Mouse (Mus musculus): ENCODE measurements around the gene Prl7c1. TPM values are rescaled to one million over a fixed set of nuclear protein-coding genes. Genes with fewer than 3 reads are reported as not detected.
"Not testable (repeated sequence)": the region's sequence is repeated elsewhere in the genome, so short reads cannot be mapped to it uniquely, and the experiment has no call there.

Prl7c1 gene
- polyA plus RNA-seq (2015; fragmentation: Nextera tagmentation; extraction: Ambion mirVana) = not detected in 2 replicates

- 88% methylated on average over 2 of the region's 3 CpGs for WGBS
- not testable (repeated sequence) for H3K9ac ChIP-seq (ENCODE audit: low read depth, low read length); ATAC-seq; H3K36me3 ChIP-seq (ENCODE audit: control insufficient read depth, insufficient read depth, low read length); H3K4me3 ChIP-seq (ENCODE audit: low read length); H3K9me3 ChIP-seq (ENCODE audit: control insufficient read depth, low read length); H3K4me1 ChIP-seq (ENCODE audit: control insufficient read depth, insufficient read depth, low read length); H3K27me3 ChIP-seq (replicated peaks; ENCODE audit: control insufficient read depth, insufficient read depth, low read length); H3K27ac ChIP-seq (ENCODE audit: low read length); H3K4me2 ChIP-seq (ENCODE audit: low read depth, low read length)
Observed at GRCm38 (mm10) chr13:27780704-27781103, at the start of gene Prl7c1. Gene Prl7c1, minus strand, starts transcription at chr13:27780804.

- Histone ChIP-seq H3K4me3 (ENCODE audit: low read length) (no peak overlapping the region), H3K4me1 (ENCODE audit: control insufficient read depth, insufficient read depth, low read length) (no peaks in the 10 kb centered on the region), H3K9ac (ENCODE audit: low read depth, low read length) (no peak overlapping the region), H3K4me2 (ENCODE audit: low read depth, low read length) (no peak overlapping the region), H3K27ac (ENCODE audit: low read length) (no peak overlapping the region), H3K36me3 (ENCODE audit: control insufficient read depth, insufficient read depth, low read length) (no peaks in the 10 kb centered on the region), H3K9me3 (ENCODE audit: control insufficient read depth, low read length) (no peaks in the 10 kb centered on the region), H3K27me3 (replicated peaks; ENCODE audit: control insufficient read depth, insufficient read depth, low read length) (no peaks in the 10 kb centered on the region)
- ATAC-seq = no peak
- WGBS = 73% methylated on average over 1 of the region's 1 CpGs
Observed at GRCm38 (mm10) chr13:27802765-27803164, 22.2 kb upstream of the Prl7c1 start.

GRCm38 (mm10) chr13:27801354-27801753 lies 20.8 kb upstream of the Prl7c1 start, which contains the start of gene Prl2a1:
Gene Prl2a1, plus strand, starts transcription at chr13:27801654.
- no peaks in the 10 kb centered on the region for H3K27me3 ChIP-seq (replicated peaks; ENCODE audit: control insufficient read depth, insufficient read depth, low read length)
- no peaks in the 10 kb centered on the region for H3K36me3 ChIP-seq (ENCODE audit: control insufficient read depth, insufficient read depth, low read length)
- H3K27ac ChIP-seq (ENCODE audit: low read length) = no peak within 1 kb of the TSS
- no peaks in the 10 kb centered on the region for H3K9me3 ChIP-seq (ENCODE audit: control insufficient read depth, low read length)
- WGBS = 78% methylated on average over 1 of the region's 1 CpGs
- H3K4me2 ChIP-seq (ENCODE audit: low read depth, low read length) = no peak within 1 kb of the TSS
- no peak within 1 kb of the TSS for H3K9ac ChIP-seq (ENCODE audit: low read depth, low read length)
- no peaks in the 10 kb centered on the region for H3K4me1 ChIP-seq (ENCODE audit: control insufficient read depth, insufficient read depth, low read length)
- H3K4me3 ChIP-seq (ENCODE audit: low read length) = no peak within 1 kb of the TSS
- ATAC-seq = no peak

- H3K4me2 ChIP-seq (ENCODE audit: low read depth, low read length) = no peak overlapping the region
- H3K36me3 ChIP-seq (ENCODE audit: control insufficient read depth, insufficient read depth, low read length) = no peaks in the 10 kb centered on the region
- WGBS = 83% methylated on average over 4 of the region's 4 CpGs
- no peak overlapping the region for H3K4me3 ChIP-seq (ENCODE audit: low read length)
- no peaks in the 10 kb centered on the region for H3K4me1 ChIP-seq (ENCODE audit: control insufficient read depth, insufficient read depth, low read length)
- H3K9me3 ChIP-seq (ENCODE audit: control insufficient read depth, low read length) = no peaks in the 10 kb centered on the region
- no peak overlapping the region for H3K27ac ChIP-seq (ENCODE audit: low read length)
- no peak overlapping the region for H3K9ac ChIP-seq (ENCODE audit: low read depth, low read length)
- ATAC-seq = no peak
- H3K27me3 ChIP-seq (replicated peaks; ENCODE audit: control insufficient read depth, insufficient read depth, low read length) = no peaks in the 10 kb centered on the region
Observed at GRCm38 (mm10) chr13:27799303-27799702, 18.7 kb upstream of the Prl7c1 start.

GRCm38 (mm10) chr13:27734512-27735186 lies 46.0 kb downstream of the Prl7c1 start:
- H3K9me3 ChIP-seq (ENCODE audit: control insufficient read depth, low read length) = no peaks in the 10 kb centered on the region
- no peak overlapping the region for H3K27ac ChIP-seq (ENCODE audit: low read length)
- ATAC-seq = no peak
- no peaks in the 10 kb centered on the region for H3K27me3 ChIP-seq (replicated peaks; ENCODE audit: control insufficient read depth, insufficient read depth, low read length)
- WGBS = 87% methylated on average over 10 of the region's 10 CpGs
- H3K4me3 ChIP-seq (ENCODE audit: low read length) = no peak overlapping the region
- H3K4me1 ChIP-seq (ENCODE audit: control insufficient read depth, insufficient read depth, low read length) = no peaks in the 10 kb centered on the region
- no peaks in the 10 kb centered on the region for H3K36me3 ChIP-seq (ENCODE audit: control insufficient read depth, insufficient read depth, low read length)
- no peak overlapping the region for H3K4me2 ChIP-seq (ENCODE audit: low read depth, low read length)
- no peak overlapping the region for H3K9ac ChIP-seq (ENCODE audit: low read depth, low read length)

GRCm38 (mm10) chr13:27730286-27730959 lies 50.2 kb downstream of the Prl7c1 start:
- not testable (repeated sequence) for H3K9me3 ChIP-seq (ENCODE audit: control insufficient read depth, low read length); H3K4me2 ChIP-seq (ENCODE audit: low read depth, low read length); H3K27ac ChIP-seq (ENCODE audit: low read length); H3K9ac ChIP-seq (ENCODE audit: low read depth, low read length); H3K4me1 ChIP-seq (ENCODE audit: control insufficient read depth, insufficient read depth, low read length); H3K27me3 ChIP-seq (replicated peaks; ENCODE audit: control insufficient read depth, insufficient read depth, low read length); H3K36me3 ChIP-seq (ENCODE audit: control insufficient read depth, insufficient read depth, low read length); ATAC-seq; H3K4me3 ChIP-seq (ENCODE audit: low read length)
- 80% methylated on average over 5 of the region's 5 CpGs for WGBS

GRCm38 (mm10) chr13:27725057-27725456 lies 55.5 kb downstream of the Prl7c1 start:
- not testable (repeated sequence) for ATAC-seq

More at GRCm38 (mm10) chr13:27725057-27725456, 55.5 kb downstream of the Prl7c1 start:
- H3K4me2 ChIP-seq (ENCODE audit: low read depth, low read length); H3K4me1 ChIP-seq (ENCODE audit: control insufficient read depth, insufficient read depth, low read length); H3K27ac ChIP-seq (ENCODE audit: low read length); H3K9ac ChIP-seq (ENCODE audit: low read depth, low read length); H3K27me3 ChIP-seq (replicated peaks; ENCODE audit: control insufficient read depth, insufficient read depth, low read length); H3K36me3 ChIP-seq (ENCODE audit: control insufficient read depth, insufficient read depth, low read length); H3K4me3 ChIP-seq (ENCODE audit: low read length); H3K9me3 ChIP-seq (ENCODE audit: control insufficient read depth, low read length): not testable (repeated sequence)
- WGBS = 83% methylated on average over 3 of the region's 3 CpGs

Other genes with a start within 250 kb of the Prl7c1 start
- not detected in 2 replicates for gene Prl8a9, start 216.2 kb downstream of the Prl7c1 start, polyA plus RNA-seq (2015; fragmentation: Nextera tagmentation; extraction: Ambion mirVana)
- not detected in 2 replicates for gene Prl8a1, start 198.6 kb downstream of the Prl7c1 start, polyA plus RNA-seq (2015; fragmentation: Nextera tagmentation; extraction: Ambion mirVana)
- gene Prl7b1, start 170.2 kb downstream of the Prl7c1 start, polyA plus RNA-seq (2015; fragmentation: Nextera tagmentation; extraction: Ambion mirVana) = not detected in 2 replicates
- gene Prl7a1, start 138.3 kb downstream of the Prl7c1 start, polyA plus RNA-seq (2015; fragmentation: Nextera tagmentation; extraction: Ambion mirVana) = not detected in 2 replicates
- gene Prl7a2, start 112.8 kb downstream of the Prl7c1 start, polyA plus RNA-seq (2015; fragmentation: Nextera tagmentation; extraction: Ambion mirVana) = not detected in 2 replicates
- not detected in 2 replicates for gene Prl7d1, start 64.1 kb downstream of the Prl7c1 start, polyA plus RNA-seq (2015; fragmentation: Nextera tagmentation; extraction: Ambion mirVana)
- not detected in 2 replicates for gene Prl2a1, start 20.9 kb upstream of the Prl7c1 start, polyA plus RNA-seq (2015; fragmentation: Nextera tagmentation; extraction: Ambion mirVana)
- gene Prl2c1, start 68.5 kb upstream of the Prl7c1 start, polyA plus RNA-seq (2015; fragmentation: Nextera tagmentation; extraction: Ambion mirVana) = not detected in 2 replicates
- gene Prl4a1, start 235.4 kb upstream of the Prl7c1 start, polyA plus RNA-seq (2015; fragmentation: Nextera tagmentation; extraction: Ambion mirVana) = not detected in 2 replicates

Data from intestine, embryonic 16.5 days (tissue).